Mouse (Mus musculus) frontal cortex, postnatal 36 days (tissue): Measurements from ENCODE around the gene Hhipl1.

Experiments used
- DNase-seq, 2 experiments: peaks; one replicate each; pipeline ENCODE4 v3.0.0; 2022; ENCODE audit warnings: low spot score in 2 of 2

Hhipl1 gene

DNA sequence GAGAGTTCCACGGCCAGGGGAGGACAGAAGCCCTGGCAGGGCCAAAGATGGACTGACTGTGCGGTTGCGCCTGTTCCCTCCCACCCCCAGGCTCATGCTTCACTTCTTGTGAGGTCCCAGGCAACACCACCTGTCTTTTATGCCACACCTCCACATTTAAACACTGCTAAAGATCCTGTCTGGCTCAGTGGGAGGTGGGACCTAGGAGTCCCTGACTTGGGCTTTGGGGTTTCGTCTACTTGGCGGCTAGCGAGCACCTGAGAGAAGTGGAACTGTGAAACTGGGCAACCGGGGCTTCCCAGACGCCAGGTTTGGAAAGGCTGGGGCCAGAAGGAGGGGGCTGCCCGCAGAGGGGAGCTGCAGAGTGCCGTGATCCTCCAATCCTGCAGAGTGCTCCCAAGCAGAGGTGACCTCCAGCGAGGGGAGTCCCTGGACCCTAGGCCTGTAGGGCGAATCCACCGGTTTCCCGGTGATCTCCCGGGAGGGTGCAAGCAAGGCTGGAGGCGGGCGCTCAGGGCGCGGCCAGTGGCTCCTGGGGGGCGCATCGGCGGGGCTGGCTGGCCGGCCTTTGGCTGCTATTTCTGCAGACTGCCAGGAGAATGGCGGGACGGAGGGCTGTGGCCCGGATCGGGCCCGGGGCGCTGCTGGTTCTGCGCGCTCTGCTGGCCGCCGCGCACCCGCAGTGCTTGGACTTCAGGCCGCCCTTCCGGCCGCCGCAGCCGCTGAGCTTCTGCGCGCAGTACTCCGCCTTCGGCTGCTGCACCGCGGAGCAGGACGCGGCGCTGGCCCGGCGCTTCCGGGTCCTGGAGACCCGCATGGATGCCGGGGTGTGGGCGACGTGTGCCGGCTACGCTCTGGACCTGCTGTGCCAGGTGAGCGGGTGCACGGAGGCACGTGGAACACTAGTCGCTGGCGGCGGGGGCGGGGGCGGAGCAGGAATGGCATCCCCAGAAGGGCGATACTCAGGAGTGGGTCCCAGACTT, at the start of gene Hhipl1:
TSS of gene Hhipl1 (plus strand) at position 459 of the 983 bp plus-strand sequence.
- DNase-seq = no peak

DNA sequence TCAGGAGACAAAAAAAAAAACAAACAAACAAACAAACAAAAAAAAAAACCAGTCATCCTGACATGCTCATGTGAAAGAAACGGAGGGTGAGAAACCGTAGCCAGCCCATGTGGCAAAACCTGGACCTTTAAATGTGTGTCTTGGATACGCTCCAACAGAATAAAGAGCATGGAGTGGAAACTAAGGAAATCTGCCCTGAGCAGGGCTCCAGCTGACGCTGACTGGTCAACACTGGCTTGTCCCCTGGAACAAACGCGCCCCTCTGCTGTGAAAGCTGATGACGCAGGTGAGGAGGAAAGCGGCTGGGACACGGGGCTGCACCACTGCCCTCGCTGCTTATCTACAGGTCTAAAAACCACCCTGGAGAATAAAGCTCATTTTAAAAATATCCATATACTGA, 49.3 kb upstream of the Hhipl1 start:
- no peak for DNase-seq

DNA sequence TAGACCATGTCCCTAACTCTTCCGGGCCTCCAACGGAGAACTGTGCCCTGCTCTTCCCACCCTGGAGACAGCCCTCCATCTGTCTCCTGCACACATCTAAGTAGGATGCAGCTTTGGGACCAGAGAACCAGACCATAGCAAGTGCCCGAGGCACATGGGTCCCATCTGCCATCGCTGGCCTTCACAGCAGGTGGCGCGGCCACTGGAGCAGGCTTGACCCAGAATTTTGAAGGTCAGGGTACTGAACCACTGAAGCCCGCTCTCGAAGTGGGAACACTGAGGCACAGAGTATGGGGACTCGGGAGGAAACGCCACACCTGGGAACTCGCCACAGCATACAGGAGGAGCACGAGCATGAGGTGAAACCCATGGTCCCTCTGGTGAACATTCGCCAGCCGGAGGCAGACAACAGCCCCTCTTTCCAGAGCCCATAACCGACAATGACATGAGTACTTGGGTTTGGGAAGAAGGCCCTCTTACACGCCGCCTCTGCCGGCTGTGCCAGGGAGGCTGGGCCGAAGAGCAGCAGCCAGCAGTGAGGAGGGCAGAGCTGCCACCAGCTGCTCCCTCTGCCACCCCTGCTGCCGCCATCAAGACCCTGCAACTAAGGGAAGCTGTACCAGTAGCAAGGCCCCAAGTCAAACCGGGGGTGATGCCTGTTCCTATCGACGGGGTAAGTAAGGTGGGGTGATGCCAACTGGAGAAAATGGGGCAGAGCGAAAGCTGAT, 46.6 kb upstream of the Hhipl1 start:
- no peak for DNase-seq

DNA sequence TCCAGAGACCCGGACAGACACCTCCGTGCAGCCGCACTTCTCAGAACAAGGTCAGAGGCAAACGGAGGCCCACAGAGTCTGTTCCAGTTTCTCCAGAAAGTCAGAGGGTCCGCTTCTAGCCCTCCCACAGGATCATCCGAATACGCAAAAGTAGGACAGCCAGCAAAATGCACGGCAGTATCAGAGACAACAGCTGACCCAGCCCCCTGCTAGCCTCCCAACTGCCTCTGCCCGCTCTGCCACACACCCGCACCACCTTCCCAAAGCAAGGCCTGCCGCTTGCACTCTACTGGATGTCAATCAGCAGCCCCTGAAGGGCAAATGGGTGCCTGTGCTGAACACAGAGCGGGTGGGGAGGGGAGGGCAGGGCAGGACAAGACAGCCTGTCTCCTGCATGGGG, 45.1 kb upstream of the Hhipl1 start:
- no peak for DNase-seq

DNA sequence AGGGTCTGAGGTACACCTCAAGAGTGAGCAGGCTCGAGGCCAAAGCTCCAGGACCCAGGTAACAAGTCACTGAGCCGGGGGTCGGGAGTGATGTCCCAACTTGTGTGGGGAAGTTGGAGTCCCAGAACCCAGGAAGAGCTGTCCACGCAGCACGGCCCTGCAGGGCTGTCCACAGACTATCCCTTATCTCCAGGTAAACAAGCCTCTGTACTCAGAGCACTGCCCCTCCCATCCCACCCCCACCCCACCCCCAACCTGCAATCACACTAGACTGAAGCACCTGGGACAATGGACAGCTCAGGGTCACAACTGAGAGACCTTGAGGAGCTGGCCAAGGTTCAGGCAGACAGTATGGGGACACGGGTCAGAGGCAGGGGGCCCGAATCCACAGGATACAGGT, 41.2 kb upstream of the Hhipl1 start:
- DNase-seq = no peak

GRCm38 (mm10) chr12:108265831-108266619, 40.0 kb upstream of the Hhipl1 start:
- peak in 1 of 2 experiments; percentile 39 for DNase-seq

- no peak for DNase-seq
Measured at GRCm38 (mm10) chr12:108267653-108268052, 38.4 kb upstream of the Hhipl1 start.

DNA sequence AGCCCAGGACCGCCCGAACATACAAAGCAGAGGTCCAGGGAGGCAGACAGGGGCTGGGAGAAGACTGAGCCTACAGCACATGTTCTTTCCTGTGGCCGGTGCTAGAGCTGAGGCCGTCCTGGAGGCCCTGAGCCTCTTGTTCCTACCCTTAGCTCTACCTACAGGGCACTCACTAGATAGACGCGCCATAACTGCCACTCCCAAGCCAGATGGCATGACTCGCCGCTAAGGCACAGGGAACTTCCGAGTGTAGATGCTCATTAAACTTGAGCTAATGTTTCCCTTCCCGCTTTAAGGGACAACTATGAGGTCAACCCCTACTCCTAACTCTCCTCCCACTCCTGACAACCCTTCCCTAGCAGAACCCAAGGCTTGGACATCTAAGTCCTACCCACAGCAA, 37.1 kb upstream of the Hhipl1 start:
- DNase-seq = no peak

DNA sequence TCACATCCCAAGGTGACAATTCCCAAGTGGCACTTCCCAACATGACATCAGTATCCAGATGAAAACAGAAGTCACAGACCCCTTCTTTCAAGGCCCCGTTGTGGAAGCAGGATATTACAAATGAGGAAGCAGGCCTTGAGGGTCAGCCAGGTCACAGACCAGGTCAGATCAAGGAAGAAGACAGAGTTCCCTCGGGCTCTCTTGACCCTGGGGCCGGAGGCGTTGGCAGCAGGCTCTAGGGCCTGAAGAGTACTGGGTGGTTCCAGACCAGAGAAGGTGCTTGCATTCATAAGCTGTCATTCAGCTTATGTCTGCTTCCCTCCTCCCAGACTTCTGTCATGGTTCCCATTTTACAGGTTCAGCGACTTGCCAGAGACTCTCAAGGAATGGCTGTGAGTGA, 36.4 kb upstream of the Hhipl1 start:
- DNase-seq = no peak

DNA sequence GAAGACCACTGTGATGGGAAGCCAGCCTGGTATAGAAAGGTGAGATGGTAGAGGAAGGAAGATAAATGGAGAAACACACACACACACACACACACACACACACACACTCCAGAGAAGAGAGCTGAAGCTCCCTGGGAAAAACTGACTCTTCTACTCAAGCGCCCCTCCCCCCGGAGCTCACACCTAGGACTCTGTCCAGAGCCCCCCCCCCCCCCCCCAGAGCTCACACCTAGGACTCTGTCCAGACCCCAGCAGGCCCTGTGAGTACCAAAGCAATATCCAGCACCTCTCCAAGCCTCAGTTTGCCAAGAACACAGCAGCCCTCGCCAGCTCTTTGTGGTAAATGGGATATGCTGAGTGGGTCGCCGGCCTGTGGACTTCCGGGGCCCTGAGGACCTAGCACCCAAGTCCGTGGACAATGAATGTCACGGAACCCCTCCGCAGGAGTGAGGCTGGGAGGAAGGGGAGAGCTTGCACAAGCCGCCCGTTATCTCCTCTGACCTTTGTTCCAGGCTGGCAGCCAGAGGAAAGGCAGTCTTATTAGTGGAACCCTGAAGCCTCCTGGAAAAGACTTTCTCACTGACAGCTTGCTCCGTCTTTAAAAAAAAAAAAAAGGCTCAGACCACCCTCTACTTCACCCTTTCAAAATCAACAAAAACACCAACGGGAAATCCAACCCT, 35.7 kb upstream of the Hhipl1 start:
- DNase-seq = no peak

DNA sequence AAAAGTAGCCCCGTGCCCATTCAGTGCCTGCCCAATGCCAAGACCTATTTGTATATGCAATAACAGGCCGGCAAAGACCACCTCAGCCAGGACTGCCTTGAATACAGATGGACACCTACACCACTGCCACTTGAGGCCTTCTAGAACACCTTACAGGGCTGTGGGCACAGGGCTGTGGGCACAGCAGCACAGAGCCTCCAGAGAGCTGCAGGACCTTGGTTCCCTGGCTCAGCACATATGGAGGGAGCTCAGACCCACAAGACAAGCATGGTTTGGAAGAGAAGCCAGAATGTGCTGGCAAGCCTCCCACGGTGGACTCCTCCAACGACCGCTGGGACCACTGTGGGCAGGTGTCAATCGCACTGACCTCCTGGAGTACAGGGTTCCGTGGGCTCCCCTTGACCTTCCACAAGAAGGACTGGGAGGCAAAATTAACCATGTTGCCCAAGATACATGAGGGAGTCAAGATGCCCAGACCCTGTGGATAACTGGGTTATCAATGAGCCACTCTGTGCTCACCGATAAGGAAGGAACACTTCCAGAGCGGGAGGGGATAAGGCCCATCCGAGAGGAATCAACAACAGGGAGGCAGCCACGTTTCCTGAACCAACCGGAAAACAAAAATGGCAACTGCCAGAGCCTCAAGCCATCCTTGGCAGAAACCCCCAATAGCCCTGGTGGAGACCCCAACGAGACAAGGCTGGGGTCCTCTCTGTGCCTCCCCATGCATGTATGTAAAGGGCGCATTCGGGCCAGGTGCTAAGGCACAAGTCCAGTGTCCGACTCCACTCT, 34.5 kb upstream of the Hhipl1 start:
- DNase-seq = no peak

GRCm38 (mm10) chr12:108272143-108272635, 33.9 kb upstream of the Hhipl1 start:
- DNase-seq = no peak

- no peak for DNase-seq
Measured at GRCm38 (mm10) chr12:108273466-108274312, 32.4 kb upstream of the Hhipl1 start.

DNA sequence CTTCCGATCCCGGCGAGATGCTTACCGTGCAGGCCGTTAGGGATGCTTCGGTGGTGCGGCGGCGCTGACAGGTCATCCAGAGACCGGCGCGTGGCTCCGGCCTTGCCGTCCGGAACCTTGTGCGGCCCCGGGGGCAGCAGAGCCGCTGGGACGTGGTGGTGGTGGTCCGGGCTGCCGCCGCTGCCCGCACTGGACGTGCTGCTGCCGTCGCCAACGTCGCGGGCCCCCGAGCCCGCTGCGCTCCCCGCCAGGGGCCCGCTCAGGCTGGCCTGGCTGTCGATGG, 31.8 kb upstream of the Hhipl1 start:
- DNase-seq = no peak

DNA sequence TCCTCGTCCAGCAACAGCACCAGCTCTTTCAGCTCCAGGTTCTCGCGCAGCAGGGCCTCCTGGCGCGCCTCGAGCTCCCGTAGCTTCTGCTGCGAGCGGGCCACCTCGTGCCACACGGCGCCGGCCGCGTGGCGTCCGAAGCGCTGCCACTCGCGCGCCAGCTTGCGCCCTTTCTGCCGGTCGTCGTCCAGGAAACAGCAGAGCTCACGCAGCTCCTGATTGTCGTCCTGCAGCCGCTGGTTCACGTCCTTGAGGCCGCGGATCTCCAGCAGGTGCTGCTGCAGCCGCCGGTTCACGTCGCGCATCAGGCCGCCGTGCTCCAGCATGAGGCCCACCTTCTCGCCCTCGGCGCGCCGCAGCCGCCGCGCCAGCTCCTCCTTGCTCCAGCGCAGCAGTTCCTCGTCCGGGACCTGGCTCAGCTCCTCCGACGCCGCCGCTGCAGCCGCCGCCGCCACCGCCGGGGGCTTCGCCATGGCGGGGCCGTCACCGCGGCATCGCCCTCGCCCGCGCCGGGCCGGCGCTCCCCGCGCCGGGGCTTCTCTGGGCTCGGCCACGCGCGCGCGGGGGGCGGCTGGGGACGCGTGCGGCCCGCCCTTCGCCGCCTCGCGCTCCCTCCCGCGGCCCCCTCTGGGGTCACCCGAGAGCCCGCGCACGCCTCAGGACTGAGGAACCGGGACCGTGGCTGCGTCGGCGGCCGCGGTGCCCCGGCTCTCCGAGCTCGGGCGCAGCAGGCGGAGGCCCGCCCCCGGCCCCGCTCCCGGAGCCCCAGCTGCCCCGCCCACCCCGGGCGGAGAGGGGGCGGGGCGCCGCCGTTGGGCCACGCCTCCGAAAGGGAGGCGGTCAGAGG, 31.2 kb upstream of the Hhipl1 start, which contains the start of gene Ccdc85c:
TSS of gene Ccdc85c (minus strand) at position 765 of the 847 bp plus-strand sequence.
- peak; percentile 47 to 50 for DNase-seq

- peak; percentile 96 to 97 for DNase-seq
Measured at GRCm38 (mm10) chr12:108275508-108275890, 30.6 kb upstream of the Hhipl1 start.

DNA sequence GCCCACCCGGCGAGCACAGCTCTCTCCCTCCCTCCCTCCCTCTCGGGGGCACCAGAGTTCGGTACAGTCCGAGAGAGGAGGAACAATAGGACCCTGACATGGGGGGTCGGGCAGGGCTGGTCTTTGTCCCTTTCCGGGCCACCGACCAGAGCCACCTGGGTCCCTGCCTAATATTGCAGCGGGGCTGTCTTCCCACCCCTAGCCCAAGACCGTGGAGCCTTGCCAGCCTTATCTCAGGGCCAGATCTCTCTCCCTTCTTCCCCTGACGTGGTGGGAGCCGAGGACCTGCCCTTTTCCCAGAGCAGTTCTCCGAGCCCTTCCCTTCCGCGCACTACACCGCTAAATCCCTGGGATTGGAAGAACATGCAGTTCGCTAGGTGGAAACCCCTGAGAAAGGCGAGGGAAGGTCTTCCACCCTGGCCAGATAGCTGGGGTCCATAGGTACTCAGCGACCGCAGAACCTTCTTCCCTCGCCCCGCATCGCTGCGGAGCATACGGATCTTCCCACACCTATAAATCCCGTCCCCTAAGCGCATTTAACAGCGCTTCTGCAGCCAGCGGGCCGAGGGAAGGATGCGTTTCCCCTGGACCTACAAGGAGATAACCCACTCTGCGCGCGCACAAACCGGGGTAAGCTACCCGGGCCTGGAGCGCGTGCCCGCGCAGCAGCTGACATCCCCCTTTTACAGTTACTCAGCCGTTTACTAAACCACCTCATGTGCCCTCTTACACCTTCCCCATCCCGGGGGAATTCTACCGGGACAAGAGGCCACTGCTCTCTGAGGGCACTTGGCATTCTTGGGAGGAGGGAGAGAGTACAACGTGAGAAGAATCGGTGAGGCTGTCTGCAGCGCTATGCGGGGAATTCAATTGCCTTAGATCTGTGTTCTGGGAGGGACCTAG, 29.9 kb upstream of the Hhipl1 start:
- DNase-seq = peak; percentile 51 to 59
